In the genomic region with DNA sequence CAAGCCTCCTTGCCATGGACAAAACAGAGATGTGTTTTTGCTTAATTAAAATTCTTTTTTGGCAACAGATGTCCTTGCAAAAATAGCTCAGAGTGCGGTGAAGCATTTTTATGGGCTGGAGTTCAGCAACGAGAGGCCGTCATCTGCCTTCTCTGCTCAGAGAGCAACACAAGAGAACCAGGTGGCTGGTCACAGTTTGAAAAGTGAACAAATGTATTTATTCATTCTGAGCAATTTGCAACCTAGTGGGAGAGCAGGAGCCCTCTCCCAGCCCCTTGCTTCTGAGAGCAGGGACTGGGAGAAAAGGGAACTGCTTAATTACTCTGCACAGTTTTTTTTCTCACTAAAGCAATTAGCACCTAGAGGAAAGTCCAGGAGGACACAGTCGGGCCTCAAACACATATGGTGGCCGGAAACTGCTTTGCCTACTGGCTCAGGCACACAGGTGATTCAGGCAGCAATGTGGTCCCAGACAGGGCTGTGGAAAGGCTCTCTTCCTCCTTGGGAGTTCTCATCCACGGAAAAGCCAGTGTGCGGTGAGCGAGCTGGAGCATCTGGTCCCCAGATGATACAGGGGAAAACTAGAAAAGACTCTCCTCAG, we compare ENCODE assay signal across 9 mouse cellular contexts.
DNase-seq lines count a peak whose midpoint lies in the region; ATAC-seq and TF ChIP-seq lines count a peak whose summit lies in the region.
"Had no signal": no experiment of that assay in that cellular context is flagged by ENCODE, and none has a peak within 500 bp of the region (broad histone marks: within the 10 kb centered on the region; RNA-seq: fewer than 3 reads in every experiment).

No protein-coding gene starts in this region.

- no peaks in the 10 kb centered on the region for H3K4me1 ChIP-seq in lung, embryonic 14.5 days (ENCODE audit: insufficient read depth)
- peaks cover 10% of the 10 kb centered on the region; the same call in 1 of the 2 replicates for H3K4me1 ChIP-seq in hindbrain, postnatal 0 days (ENCODE audit: insufficient read depth, low read length)
- H3K4me1 ChIP-seq in limb, embryonic 14.5 days (ENCODE audit: control insufficient read depth, insufficient read depth, low read length), result peaks cover 7% of the 10 kb centered on the region
- no peaks in the 10 kb centered on the region for H3K4me1 ChIP-seq in lung, postnatal 0 days (ENCODE audit: insufficient read depth, low read depth, low read length)

- no peaks in the 10 kb centered on the region for H3K27me3 ChIP-seq in lung, embryonic 14.5 days (ENCODE audit: insufficient read depth, low read length)
- H3K27me3 ChIP-seq in hindbrain, postnatal 0 days (ENCODE audit: insufficient read depth, low read length), result no peaks in the 10 kb centered on the region
- H3K27me3 ChIP-seq in limb, embryonic 14.5 days (ENCODE audit: control insufficient read depth, insufficient read depth, low read length), result no peaks in the 10 kb centered on the region
- H3K27me3 ChIP-seq in lung, postnatal 0 days (replicated peaks; ENCODE audit: insufficient read depth, low read length), result no peaks in the 10 kb centered on the region

- no peaks in the 10 kb centered on the region for H3K9me3 ChIP-seq in lung, embryonic 14.5 days (ENCODE audit: low read depth, low read length)
- H3K9me3 ChIP-seq in hindbrain, postnatal 0 days (ENCODE audit: low read length), result no peaks in the 10 kb centered on the region
- no peaks in the 10 kb centered on the region for H3K9me3 ChIP-seq in limb, embryonic 14.5 days (ENCODE audit: control insufficient read depth, low read length)
- H3K9me3 ChIP-seq in lung, postnatal 0 days (ENCODE audit: low read length), result no peaks in the 10 kb centered on the region

- TF ChIP-seq POLR2A in limb, embryonic 14.5 days (IDR thresholded peaks at IDR 0.05; ENCODE audit: borderline replicate concordance, extremely low read depth, insufficient read depth, insufficient read length), result no peak

- H3K27ac ChIP-seq in lung, embryonic 14.5 days (ENCODE audit: low read depth), result no peak overlapping the region
- H3K27ac ChIP-seq in hindbrain, postnatal 0 days, result no peak overlapping the region
- 0 out of 2 replicates have a peak overlapping the region, but pooled peaks have one; percentile 10 for H3K27ac ChIP-seq in limb, embryonic 14.5 days (replicated peaks; ENCODE audit: low read depth, low read length)
- H3K27ac ChIP-seq in lung, postnatal 0 days (ENCODE audit: low read length), result no peak overlapping the region
- H3K27ac ChIP-seq: liver, embryonic 14.5 days had no signal

- H3K9ac ChIP-seq in lung, embryonic 14.5 days, result no peak overlapping the region
- H3K9ac ChIP-seq in hindbrain, postnatal 0 days (replicated peaks; ENCODE audit: low read length), result no peak overlapping the region
- no peak overlapping the region for H3K9ac ChIP-seq in limb, embryonic 14.5 days (ENCODE audit: low read depth, low read length, severe bottlenecking)
- H3K9ac ChIP-seq in lung, postnatal 0 days (replicated peaks; ENCODE audit: low read depth), result no peak overlapping the region
- H3K9ac ChIP-seq: liver, embryonic 14.5 days had no signal

- TF ChIP-seq EP300 in lung, postnatal 0 days (IDR thresholded peaks at IDR 0.05), result no peak

- no peak for TF ChIP-seq CTCF in lung, embryonic 14.5 days (IDR thresholded peaks at IDR 0.05; ENCODE audit: low read depth)
- no peak for TF ChIP-seq CTCF in hindbrain, postnatal 0 days (IDR thresholded peaks at IDR 0.05; ENCODE audit: low read depth)
- no peak for TF ChIP-seq CTCF in lung, postnatal 0 days (IDR thresholded peaks at IDR 0.05)

- H3K36me3 ChIP-seq in lung, embryonic 14.5 days (ENCODE audit: insufficient read depth), result no peaks in the 10 kb centered on the region
- no peaks in the 10 kb centered on the region for H3K36me3 ChIP-seq in hindbrain, postnatal 0 days (ENCODE audit: insufficient read depth, low read length)
- no peaks in the 10 kb centered on the region for H3K36me3 ChIP-seq in limb, embryonic 14.5 days (ENCODE audit: control insufficient read depth, insufficient read depth, low read length)
- no peaks in the 10 kb centered on the region for H3K36me3 ChIP-seq in lung, postnatal 0 days (ENCODE audit: insufficient read depth, low read length)

- peak; percentile 12 for DNase-seq in lung, embryonic 14.5 days
- DNase-seq in lung, postnatal 36 days, result no peak
- DNase-seq in hindbrain, postnatal 0 days (ENCODE audit: low spot score), result peak; percentile 67
- peak; percentile 15 for DNase-seq in limb, embryonic 14.5 days (ENCODE audit: low spot score)
- peak; percentile 74 for DNase-seq in telencephalon, adult 2 months (ENCODE audit: low read depth, low spot score)
- no peak for DNase-seq in gastrocnemius, adult 8-10 months (ENCODE audit: low spot score in 2 of 2)
- no peak for DNase-seq in lung, postnatal 0 days (ENCODE audit: low spot score)

- 62% methylated on average over 8 of the region's 8 CpGs for WGBS in lung, embryonic 14.5 days
- 21% methylated on average over 8 of the region's 8 CpGs for WGBS in hindbrain, postnatal 0 days
- WGBS in limb, embryonic 14.5 days, result 15% methylated on average over 8 of the region's 8 CpGs
- WGBS in lung, postnatal 0 days, result 63% methylated on average over 8 of the region's 8 CpGs

- H3K4me2 ChIP-seq in lung, embryonic 14.5 days, result no peak overlapping the region
- no peak overlapping the region for H3K4me2 ChIP-seq in hindbrain, postnatal 0 days (ENCODE audit: low read depth, low read length)
- no peak overlapping the region for H3K4me2 ChIP-seq in limb, embryonic 14.5 days (replicated peaks; ENCODE audit: low read depth, low read length, severe bottlenecking)
- no peak overlapping the region for H3K4me2 ChIP-seq in lung, postnatal 0 days (replicated peaks; ENCODE audit: low read depth, low read length)

- ATAC-seq in lung, embryonic 14.5 days (ENCODE audit: insufficient read depth), result no peak
- peak; percentile 68 for ATAC-seq in hindbrain, postnatal 0 days
- ATAC-seq in limb, embryonic 14.5 days (ENCODE audit: low FRiP score, low read depth), result peak; percentile 70; the same call in 1 of the 2 replicates
- ATAC-seq in lung, postnatal 0 days, result no peak
- no peak for ATAC-seq in megakaryocyte-erythroid progenitor cell, adult 5-6 weeks (replicated peaks; ENCODE audit: low FRiP score, low TSS enrichment, poor library complexity, severe bottlenecking)

- no peak overlapping the region for H3K4me3 ChIP-seq in lung, embryonic 14.5 days (ENCODE audit: low read depth, low read length)
- H3K4me3 ChIP-seq in hindbrain, postnatal 0 days (ENCODE audit: low read length), result no peak overlapping the region
- no peak overlapping the region for H3K4me3 ChIP-seq in limb, embryonic 14.5 days (replicated peaks; ENCODE audit: low read length)
- no peak overlapping the region for H3K4me3 ChIP-seq in lung, postnatal 0 days (ENCODE audit: low read depth, low read length)

Comparison
In these comparisons a context has a peak if more than half of its experiments do, and no peak if none do; other contexts are left out.
1. DNase-seq: peak in lung, embryonic 14.5 days (single experiment), hindbrain, postnatal 0 days (single experiment), limb, embryonic 14.5 days (single experiment) and telencephalon, adult 2 months (single experiment); none in lung, postnatal 36 days (single experiment), gastrocnemius, adult 8-10 months (0 of 2) and lung, postnatal 0 days (single experiment).
2. ATAC-seq: peak in hindbrain, postnatal 0 days (single experiment) and limb, embryonic 14.5 days (single experiment); none in lung, embryonic 14.5 days (single experiment), lung, postnatal 0 days (single experiment) and megakaryocyte-erythroid progenitor cell, adult 5-6 weeks (single experiment).